Mouse (Mus musculus): Measurements from ENCODE around the gene Rgp1.

DNA sequence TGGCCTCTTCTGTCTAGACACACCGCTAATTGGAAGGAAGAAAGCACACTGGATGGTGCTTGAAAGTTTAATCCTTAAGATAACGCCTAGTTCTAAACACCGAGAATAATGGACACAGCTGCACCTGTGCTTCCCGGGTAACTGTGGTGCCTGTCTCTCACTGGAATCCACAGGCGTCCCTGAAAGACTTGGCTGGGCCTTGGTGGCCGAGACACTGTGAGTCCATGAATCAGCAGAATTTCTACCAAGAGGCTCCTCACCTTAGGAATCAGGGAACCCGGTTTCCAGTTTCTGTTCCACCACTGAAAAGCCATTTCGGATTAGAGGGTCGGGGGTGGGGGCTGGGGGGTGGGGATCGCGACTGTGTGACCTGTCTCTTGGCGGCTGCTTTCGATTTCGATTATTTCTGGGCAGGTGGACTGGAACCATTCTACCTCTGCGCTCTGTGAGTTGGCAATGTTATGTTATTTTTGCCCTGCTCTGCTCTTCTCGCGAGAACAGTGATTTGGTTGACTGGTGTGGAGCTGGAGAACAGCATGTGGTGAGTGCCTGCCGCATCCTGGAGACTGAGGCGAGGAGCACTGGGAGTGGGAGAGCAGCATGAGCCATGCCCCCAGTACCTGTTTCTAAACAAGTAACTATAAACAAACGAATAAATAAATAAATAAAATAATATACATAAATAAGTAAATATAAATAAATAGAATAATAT is 50.7 kb downstream of the Rgp1 start:
- TF ChIP-seq CTCF (IDR thresholded peaks at IDR 0.05; ENCODE audit: control insufficient read depth, insufficient read depth, insufficient replicate concordance, low read depth, low read length) (no peak), POLR2A (IDR thresholded peaks at IDR 0.05; ENCODE audit: control insufficient read depth, low read depth, low read length) (no peak)

Measured in testis, adult 2 months (tissue).